Mouse (Mus musculus) thymus, postnatal 36 days (tissue): Measurements from ENCODE around the gene Arap1.
A peak's percentile ranks its signal among the peaks of the same experiment; 100 is the strongest.

ENCODE experiments used
- DNase-seq, 2 experiments: peaks; one replicate each; pipeline ENCODE4 v3.0.0; 2022; ENCODE audit warnings: mixed read lengths in 2 of 2

The Arap1 gene

GRCm38 (mm10) chr7:101347767-101348270 lies at the start of gene Arap1:
Gene Arap1, plus strand, starts transcription at chr7:101348067.
- DNase-seq = peak; percentile 61 to 72

- no peak for DNase-seq
These were observed 49.5 kb upstream of the Arap1 start for GRCm38 (mm10) chr7:101298375-101298774.

GRCm38 (mm10) chr7:101301361-101301880 lies 46.4 kb upstream of the Arap1 start:
- DNase-seq = peak; percentile 55 to 59

- peak; percentile 97 for DNase-seq
These were observed 45.9 kb upstream of the Arap1 start, which contains the start of gene Atg16l2 for GRCm38 (mm10) chr7:101301881-101302456. Gene Atg16l2, minus strand, starts transcription at chr7:101302251.

- no peak for DNase-seq
These were observed 45.2 kb upstream of the Arap1 start for GRCm38 (mm10) chr7:101302691-101303090.

- DNase-seq = no peak
These were observed 41.0 kb upstream of the Arap1 start for GRCm38 (mm10) chr7:101306841-101307240.

GRCm38 (mm10) chr7:101309985-101310326 lies 37.9 kb upstream of the Arap1 start:
- DNase-seq = no peak

- peak; percentile 97 for DNase-seq
These were observed 37.4 kb upstream of the Arap1 start for GRCm38 (mm10) chr7:101310327-101311028.

- DNase-seq = no peak
These were observed 36.8 kb upstream of the Arap1 start for GRCm38 (mm10) chr7:101311061-101311460.

- DNase-seq = no peak
These were observed 34.8 kb upstream of the Arap1 start for GRCm38 (mm10) chr7:101313033-101313432.

- DNase-seq = no peak
These were observed 33.5 kb upstream of the Arap1 start for GRCm38 (mm10) chr7:101314396-101314795.

- no peak for DNase-seq
These were observed 32.2 kb upstream of the Arap1 start for GRCm38 (mm10) chr7:101315699-101316098.

- DNase-seq = no peak
These were observed 31.3 kb upstream of the Arap1 start for GRCm38 (mm10) chr7:101316591-101317001.

- DNase-seq = no peak
These were observed 30.9 kb upstream of the Arap1 start, which contains the start of gene Stard10 for GRCm38 (mm10) chr7:101317014-101317413. Gene Stard10, plus strand, starts transcription at chr7:101317086.

GRCm38 (mm10) chr7:101318848-101319247 lies 29.0 kb upstream of the Arap1 start:
- no peak for DNase-seq

- no peak for DNase-seq
These were observed 28.1 kb upstream of the Arap1 start for GRCm38 (mm10) chr7:101319796-101320195.

- DNase-seq = peak in 1 of 2 experiments; percentile 41
These were observed 27.3 kb upstream of the Arap1 start for GRCm38 (mm10) chr7:101320399-101321217.

- DNase-seq = peak; percentile 41 to 55
These were observed 26.5 kb upstream of the Arap1 start for GRCm38 (mm10) chr7:101321218-101321827.

GRCm38 (mm10) chr7:101323141-101323594 lies 24.7 kb upstream of the Arap1 start:
- no peak for DNase-seq

GRCm38 (mm10) chr7:101324142-101324962 lies 23.5 kb upstream of the Arap1 start:
- no peak for DNase-seq

- DNase-seq = no peak
These were observed 21.9 kb upstream of the Arap1 start for GRCm38 (mm10) chr7:101326006-101326405.

GRCm38 (mm10) chr7:101327263-101327662 lies 20.6 kb upstream of the Arap1 start:
- no peak for DNase-seq
